Mouse (Mus musculus): ENCODE measurements around the gene Igfbp6.
"Not testable (repeated sequence)": the region's sequence is repeated elsewhere in the genome, so short reads cannot be mapped to it uniquely, and the experiment has no call there.

Gene Igfbp6

DNA sequence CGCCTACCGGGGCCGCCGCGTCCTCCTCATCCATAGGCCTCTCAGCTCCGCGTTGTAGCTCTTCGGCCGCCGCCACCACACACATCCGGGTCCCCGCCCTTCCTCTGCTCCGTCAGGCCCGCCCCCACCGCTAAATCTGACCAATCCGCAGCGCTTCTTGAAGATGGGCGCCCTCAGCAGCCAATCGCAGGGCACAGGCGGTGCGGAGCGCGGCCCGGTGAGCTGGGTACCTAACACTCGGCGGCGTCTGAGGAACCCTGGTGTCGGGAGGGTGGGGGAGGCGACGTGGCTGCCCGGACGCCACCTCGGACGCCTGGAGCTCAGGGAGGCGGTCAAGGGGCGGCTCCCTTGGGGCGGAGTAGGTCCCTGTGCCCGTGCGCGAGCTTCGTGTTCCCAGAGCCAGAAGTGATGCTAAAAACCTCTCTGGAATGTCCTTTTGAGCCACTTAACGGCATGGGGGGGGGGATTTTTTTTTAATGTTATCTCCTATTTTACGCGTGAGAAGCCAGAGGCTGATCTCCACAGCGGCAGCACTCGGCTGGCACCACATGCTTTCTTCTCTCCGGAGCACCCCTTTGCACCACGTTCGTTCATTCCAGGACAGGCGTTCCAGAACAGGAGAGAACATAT, 7.9 kb upstream of the Igfbp6 start, which contains the start of gene Spryd3:
TSS of gene Spryd3 (minus strand) at position 106 of the 630 bp plus-strand sequence.
- peak; percentile 99 for DNase-seq (ENCODE audit: extremely low read depth, insufficient read length, low spot score)

DNA sequence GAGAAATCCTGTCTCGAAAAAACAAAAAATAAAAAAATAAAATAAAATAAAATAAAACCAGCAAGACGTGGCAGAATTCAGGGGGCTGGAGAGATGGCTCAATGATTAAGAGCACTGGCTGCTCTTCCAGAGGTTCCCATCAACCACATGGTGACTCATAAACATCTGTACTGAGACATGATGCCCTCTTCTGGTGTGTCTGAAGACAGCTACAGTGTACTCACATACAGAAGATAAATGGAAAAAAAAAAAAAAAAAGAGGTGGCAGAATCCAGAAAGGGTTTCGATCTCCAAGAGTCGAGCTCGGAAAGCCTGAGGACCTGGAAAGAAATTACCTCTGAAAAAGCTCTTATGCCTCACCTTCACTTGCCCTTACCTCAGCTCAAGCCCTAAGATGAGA, 3.0 kb upstream of the Igfbp6 start:
- DNase-seq (ENCODE audit: extremely low read depth, insufficient read length, low spot score), result no peak

DNA sequence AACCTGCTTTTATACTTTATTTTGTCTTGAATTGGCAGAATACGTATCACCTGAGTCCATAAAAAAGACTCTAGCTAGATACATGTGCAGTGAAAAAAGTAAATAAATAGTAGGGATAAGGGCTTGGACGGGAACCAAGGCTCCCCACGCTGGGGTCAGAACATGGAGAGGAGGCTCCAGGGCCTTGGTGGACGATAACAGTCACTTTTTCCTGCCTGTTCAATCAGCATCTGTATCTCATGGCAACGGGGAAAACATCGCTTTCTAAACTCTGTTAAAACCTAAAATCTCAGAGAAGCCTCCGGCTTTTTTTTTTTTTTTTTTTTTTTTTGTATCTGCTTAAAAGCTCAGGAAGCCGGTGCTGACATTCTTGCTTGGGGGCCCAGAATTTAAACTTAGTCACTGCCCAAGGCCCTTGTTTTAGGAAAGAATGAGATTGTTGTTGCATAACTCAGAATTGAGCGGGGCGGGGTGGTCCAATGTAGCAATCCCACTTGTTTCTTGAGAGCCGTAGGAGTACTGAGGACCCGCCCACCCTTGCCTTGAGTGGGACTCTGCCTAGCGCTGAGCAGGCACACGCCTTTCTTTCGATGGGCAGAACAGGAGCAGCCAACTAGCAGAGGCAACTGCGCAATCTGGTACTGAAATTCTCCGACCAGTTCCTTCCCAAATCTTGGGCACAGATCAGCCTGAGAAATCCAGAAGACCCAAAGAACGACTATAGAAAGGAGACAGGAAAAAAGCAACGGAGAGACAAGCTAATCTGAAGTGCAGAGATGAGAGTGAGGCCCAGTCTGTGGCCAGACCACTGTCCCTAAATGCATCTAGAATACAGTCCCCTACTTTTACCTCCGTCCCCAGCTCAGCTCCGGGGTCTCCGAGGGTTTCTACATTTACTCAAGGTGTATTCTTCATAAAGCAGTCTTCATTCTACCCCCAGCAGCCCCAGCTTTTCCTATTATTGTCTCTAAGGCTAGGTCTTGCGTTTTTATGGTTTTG, 949 bp upstream of the Igfbp6 start:
- DNase-seq (ENCODE audit: extremely low read depth, insufficient read length, low spot score), result peak; percentile 67

DNA sequence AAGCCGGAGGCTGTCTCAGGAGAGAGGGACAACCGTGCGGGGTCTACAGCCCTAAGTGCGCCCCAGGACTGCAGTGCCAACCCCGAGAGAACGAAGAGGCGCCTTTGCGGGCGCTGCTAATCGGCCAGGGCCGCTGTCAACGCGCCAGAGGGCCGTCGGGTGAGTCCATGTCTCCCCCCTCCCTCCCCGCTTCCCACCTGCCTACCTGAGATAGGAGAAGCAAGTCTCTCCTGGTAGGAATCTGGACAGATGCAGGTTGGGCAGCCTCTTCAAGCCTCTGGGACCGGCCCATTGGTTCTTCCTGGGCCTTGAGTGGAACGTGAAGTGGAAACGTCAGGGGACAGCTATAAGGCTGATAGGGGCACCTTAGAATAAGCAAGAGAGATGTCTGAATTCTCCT, 564 bp downstream of the Igfbp6 start:
- no peak for DNase-seq (ENCODE audit: extremely low read depth, insufficient read length, low spot score)

DNA sequence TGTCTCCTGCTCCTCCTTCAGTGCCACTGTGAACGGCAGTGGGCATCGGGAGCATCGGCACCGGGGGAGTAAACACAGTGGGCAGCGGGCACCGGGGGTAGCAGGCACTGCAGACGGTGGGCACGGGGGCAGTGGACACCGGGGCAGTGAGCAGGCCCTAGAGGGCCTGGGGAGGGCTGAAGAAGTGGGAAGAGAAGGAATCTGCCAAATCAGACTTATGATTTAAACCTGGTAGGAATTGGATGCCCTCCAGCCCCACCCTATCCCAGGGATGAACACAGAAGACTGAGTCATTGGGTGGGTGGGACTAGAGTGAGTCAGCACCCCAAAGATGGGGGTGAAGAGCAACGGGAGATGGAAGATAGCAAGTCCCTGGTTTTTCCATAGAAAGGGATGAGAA, 1.2 kb downstream of the Igfbp6 start:
- peak; percentile 85 for DNase-seq (ENCODE audit: extremely low read depth, insufficient read length, low spot score)

DNA sequence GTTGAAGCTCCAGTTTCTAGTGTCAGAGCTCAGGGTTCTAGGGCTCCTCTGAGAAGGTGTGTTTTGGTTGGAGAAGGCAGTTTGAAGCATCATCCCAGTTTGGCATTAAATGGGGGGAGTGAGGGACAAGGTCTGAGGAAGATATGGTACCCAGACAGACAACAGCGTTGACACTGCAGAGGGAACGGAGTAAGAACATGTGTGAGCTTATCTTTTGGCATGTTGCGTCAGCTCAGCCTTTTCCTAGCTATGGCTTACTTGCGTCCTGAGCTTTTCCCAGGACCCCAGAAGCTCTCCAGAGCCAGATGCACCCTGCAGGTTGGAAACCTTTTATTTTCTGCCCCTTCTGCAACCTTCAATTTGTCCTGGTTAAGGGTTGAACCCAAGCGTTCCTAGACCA, 1.9 kb downstream of the Igfbp6 start:
- no peak for DNase-seq (ENCODE audit: extremely low read depth, insufficient read length, low spot score)

DNA sequence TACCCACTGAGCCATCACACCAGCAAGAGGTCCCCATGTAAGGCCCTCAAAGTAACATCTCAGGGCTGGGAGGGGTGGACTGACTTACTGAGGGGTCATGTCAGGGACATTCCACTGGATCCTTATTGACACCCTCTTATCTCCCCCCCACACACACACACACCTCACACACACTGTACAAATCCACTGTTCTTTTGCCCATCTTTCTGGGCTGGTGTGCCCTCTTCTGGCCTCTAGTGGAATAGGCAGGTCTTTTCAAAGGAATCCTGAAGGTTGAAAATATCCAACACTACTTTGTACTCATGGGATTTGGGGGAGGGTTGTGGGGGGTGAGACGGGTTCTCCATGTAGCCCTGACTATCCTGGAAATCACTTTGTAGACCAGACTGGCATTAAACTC, 2.7 kb downstream of the Igfbp6 start:
- peak; percentile 60 for DNase-seq (ENCODE audit: extremely low read depth, insufficient read length, low spot score)

DNA sequence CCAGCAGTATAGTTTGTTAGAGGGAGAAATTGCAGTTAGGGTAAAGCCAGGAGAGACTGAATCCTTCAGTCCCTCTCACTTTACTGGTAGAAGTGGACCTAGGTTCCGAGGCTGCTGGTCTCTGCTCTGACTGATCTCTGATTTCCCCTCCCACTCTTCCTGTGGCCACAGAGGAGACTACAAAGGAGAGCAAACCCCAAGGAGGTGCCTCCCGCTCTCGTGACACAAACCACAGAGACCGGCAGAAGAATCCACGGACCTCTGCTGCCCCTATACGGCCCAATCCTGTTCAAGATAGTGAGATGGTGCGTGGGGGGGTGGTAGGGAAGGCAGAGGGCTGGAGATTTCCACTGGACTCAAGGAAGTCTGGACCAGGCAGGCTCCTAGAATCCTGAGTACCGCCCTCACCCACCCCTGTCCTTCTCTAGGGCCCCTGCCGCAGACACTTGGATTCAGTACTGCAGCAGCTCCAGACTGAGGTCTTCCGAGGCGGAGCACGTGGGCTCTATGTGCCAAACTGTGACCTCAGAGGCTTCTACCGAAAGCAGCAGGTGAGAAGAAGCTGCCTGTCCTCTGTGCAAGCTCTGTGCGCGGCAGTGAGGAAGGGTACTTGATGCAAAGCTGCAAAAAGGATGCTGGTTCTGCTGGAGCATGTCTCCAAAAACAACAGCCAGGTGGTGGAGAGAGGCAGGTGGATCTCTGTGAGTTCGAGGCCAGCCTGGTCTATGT, 3.7 kb downstream of the Igfbp6 start:
- DNase-seq (ENCODE audit: extremely low read depth, insufficient read length, low spot score), result no peak

DNA sequence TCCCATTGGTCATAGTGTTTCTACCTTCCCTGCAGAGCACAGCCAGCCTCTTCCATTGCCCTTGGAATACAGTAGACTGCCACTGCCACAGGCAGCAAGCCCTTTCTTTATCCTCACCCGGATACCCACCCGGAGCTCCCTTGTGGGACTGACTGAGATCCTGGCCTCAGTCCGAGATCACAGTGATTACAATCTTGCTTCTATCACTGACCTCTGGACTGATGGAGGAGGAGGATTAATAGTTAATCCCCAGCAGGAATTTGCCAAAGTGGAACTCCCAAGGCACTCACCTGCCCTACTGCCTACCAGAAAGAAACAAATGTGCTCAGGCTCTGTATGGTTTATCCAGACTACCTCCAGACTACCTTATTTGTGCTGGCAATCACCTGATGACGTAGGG, 5.4 kb downstream of the Igfbp6 start:
- no peak for DNase-seq (ENCODE audit: extremely low read depth, insufficient read length, low spot score)

DNA sequence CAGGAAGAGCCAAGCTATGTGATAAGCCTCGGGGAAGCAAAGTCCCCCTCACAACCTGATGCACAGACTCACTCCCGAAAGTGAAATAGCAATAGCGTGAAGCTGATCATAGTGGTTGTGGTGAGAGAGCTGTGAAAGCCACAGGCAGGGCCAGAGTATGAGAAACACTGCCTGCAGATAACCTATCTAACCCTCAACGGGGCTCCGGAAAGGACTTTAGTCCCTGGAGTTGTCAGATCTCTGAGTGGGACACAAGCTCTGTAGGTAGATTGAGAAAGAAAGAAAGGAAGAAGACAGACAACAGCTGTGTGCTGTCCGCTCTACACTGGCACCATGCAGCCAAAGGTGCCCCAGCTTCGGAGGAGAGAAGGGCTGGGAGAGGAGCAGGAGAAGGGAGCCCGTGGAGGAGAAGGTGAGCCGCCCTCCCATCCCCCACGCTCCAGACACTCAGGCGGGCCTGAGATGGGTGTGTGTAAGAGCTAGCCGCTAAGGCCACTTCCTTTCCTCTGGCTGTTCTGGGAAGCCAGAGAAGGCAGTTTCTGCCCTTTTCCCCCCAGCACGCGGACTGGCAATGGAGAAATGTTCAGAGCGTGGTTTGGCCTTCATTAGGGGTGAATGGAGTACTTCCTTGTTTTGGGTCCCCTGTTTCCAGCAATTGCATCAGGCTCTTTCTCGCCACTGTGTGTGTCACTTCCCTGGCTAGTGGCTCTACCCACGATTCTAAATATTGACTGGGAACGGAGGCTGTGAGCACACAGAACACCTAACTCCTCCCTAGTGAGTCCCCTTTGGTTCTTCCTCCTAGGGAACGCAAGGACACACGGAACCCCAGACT, 6.4 kb downstream of the Igfbp6 start, which contains the start of gene Soat2:
TSS of gene Soat2 (plus strand) at position 226 of the 835 bp plus-strand sequence.
- peak; percentile 53 for DNase-seq (ENCODE audit: extremely low read depth, insufficient read length, low spot score)

DNA sequence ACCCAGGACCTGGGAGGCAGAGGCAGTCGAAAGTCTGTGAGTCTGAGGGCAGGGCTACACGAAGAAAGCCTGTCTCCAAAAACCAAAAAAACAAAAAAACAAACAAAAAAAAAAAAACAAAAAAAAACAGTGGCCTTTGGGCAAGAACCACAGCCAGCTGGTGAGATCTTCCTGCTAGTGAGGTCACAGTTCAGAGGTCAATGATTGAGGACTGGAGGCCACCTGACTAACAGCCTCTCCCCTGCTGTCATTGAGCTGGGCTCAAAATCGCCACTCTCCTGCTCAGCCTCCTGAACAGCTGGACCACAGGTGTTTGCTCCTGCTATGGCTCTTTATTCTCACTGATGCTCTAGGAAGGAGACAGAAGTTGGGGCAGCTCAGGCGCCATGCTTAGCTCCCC, 8.5 kb downstream of the Igfbp6 start:
- no peak for DNase-seq (ENCODE audit: extremely low read depth, insufficient read length, low spot score)

DNA sequence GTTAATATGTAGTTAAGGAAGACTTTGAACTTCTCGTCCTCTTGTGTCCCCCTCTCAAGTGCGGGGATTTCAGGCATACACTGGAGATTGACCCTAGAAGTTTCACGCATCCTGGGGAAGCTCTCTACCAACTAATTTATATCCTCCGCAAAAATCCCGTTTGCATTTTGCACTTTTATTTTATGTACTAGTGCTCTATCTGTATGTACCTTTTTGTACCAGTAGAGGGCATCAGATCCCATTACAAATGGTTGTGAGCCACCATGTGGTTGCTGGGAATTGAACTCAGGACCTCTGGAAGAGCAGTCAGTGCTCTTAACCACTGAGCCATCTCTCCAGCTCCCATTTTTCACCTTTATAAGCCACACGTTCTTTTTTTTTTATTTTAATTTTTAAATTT, 10.8 kb downstream of the Igfbp6 start:
- DNase-seq (ENCODE audit: extremely low read depth, insufficient read length, low spot score), result not testable (repeated sequence)

DNA sequence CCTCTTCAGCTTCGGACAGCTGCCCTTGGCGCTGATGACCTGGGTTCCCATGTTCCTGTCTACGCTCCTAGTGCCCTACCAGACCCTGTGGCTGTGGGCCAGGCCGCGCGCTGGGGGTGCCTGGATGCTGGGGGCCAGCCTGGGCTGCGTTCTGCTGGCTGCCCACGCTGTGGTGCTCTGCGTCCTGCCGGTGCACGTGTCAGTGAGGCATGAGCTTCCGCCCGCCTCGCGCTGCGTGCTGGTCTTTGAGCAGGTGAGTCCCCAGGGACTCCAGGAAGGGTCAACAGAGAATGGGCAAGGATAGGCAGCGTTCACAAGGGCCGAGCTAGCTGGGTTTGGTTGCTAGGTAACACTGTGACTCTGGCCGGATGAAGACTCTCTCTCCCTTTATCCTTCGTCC, 12.7 kb downstream of the Igfbp6 start:
- DNase-seq (ENCODE audit: extremely low read depth, insufficient read length, low spot score), result no peak

DNA sequence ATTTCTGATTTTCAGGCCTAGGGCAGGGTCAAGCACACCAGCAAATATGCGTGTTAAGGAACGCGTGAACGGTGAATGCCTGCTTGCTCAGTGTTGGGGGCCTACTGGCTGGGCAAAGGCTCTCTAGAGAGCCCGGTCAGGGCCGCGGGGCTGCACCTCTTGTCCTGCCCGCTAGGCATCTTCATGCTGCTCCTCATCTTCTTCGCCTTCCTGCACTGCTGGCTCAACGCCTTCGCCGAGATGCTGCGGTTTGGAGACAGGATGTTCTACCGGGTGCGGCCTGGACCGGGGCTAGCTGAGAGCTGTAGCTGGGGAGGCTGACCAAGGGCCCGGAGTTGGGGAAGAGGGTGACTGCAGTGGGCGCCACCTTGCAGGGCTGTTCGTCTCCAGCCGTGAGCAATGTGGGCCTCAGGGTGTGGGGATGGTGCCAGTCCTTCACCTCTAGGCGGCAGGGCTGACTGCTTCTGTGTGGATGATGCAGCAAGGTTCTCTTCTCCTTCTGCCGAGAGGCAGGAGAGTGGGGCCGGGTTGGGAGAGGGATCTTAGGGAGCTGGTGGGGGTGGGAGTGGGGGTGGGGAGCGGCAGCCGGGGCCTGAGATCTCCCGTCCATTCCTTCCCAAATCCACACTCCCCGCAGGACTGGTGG, 16.4 kb downstream of the Igfbp6 start:
- DNase-seq (ENCODE audit: extremely low read depth, insufficient read length, low spot score), result no peak

DNA sequence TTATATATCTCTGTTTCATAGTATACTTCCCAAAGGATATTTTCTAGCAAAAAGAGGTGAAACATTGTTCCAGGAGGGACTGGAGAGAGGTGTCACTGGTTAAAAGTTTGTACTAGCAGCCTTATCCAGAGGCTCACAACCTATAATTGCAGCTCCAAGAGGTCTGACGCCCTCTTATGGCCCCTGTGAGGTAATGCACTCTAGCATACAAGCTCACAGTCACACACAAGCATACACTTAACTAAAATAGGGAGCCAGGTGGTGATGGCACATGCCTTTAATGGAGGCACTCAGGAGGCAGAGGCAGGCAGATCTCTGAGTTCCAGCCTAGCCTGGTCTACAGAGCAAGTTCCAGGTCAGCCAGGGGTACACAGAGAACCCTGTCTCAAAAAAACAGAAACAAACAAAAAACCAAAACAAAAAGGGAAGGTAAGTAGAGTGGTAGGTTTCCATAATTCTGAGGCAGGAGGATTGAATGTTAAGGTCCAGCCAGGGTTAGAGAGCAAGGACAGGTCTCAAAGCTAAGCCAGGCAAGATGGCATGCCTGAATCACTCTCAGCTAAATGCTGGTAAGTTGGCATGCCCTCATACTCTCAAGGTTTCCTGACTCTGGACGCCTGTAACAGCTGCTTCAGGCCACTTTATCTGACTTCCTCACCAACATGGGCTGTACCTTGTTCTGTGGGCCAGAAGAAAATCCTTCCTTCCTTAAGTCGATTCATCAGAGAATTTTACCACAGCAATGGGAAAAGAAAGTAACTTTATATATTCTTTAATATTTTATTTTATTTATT, 19.9 kb downstream of the Igfbp6 start:
- DNase-seq (ENCODE audit: extremely low read depth, insufficient read length, low spot score), result no peak

DNA sequence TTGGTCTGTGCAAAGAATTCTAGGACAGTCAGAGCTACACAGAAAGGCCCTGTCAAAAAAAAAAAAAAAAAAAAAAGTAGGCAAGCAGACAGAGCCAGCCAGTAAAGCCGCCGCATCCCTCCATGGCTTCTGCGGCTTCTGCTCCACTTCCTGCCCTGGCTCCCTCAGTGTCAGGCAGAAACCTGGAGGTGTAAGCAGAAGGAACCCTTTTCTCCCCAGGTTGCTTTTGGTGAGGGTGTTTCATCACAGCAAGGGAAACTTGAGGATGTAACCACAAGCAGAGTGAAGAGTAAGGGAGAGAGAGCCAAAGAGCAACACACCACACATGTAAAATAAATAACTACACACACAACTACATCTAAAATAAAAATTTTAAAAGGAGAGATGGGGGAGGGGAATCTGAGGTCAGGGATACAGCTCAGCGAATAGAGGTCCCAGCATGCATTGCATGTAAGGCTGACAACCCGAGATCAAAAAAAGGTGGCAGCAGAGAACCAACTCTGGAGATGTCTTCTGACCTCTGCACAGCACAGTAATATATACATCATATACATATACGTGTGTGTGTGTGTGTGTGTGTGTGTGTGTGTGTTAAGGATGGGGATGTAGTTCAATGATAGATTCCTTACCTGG, 21.4 kb downstream of the Igfbp6 start:
- peak; percentile 39 for DNase-seq (ENCODE audit: extremely low read depth, insufficient read length, low spot score)

DNA sequence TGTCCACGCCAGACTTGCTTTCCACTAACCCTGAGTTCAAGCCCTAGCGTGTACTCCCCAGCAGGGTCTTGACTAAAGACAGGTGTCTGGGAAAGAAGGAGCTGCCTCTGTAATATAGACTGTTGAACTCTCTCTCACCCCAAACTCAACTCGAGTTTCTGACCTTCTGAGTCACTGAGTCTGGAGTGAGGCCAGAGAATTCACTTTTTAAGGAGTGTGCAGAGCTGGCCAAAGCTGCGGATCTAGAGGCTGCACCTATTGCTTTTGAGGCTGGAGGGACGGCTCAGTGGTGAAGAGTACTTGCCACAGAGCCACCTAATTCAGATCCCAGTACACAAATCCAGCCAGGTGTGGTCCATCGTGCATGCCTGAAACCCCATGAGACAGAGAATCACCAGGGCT, 23.5 kb downstream of the Igfbp6 start:
- peak; percentile 74 for DNase-seq (ENCODE audit: extremely low read depth, insufficient read length, low spot score)

DNA sequence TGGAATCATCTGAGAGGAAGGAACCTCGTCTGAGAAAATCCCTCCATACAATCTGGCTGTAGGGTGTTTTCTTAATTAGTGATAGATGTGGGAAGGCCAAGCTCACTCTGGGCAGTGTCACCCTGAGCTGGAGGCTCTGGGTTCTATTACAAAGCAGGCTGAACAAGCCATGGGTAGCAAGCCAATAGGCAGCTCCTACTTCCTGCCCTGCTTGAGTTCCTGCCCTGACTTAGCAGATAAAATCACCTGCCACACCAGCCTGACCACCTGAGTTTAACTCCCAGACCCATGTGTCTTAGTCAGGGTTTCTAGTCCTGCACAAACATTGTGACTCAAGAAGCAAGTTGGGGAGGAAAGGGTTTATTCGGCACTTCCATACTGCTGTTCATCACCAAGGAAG, 24.9 kb downstream of the Igfbp6 start:
- no peak for DNase-seq (ENCODE audit: extremely low read depth, insufficient read length, low spot score)

DNA sequence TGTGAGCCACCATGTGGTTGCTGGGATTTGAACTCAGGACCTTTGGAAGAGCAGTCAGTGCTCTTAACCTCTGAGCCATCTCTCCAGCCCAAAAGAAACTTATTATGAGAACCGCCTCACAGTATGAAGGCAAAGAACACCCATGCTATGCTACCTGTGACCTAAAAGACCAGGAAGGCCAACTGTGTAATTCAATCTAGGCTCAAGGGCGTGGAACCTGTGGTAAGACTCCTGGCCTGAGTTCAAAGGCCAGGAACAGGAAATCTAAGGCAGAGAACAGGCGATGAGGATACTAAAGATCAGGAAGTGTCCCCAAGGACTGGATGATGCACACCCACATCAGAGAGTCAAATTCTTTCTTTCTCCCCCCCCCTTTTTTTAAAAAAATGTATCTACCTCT, 29.4 kb downstream of the Igfbp6 start:
- DNase-seq (ENCODE audit: extremely low read depth, insufficient read length, low spot score), result no peak
